Comparison of ENCODE assay signal across 19 mouse cellular contexts in genomic region chr10:25742678-25743077, GRCm38 (mm10).
DNase-seq lines count a peak whose midpoint lies in the region; ATAC-seq lines count a peak whose summit lies in the region.
"Had no signal": no experiment of that assay in that cellular context is flagged by ENCODE, and none has a peak within 500 bp of the region (broad histone marks: within the 10 kb centered on the region; RNA-seq: fewer than 3 reads in every experiment).

No protein-coding gene starts in this region.

- DNase-seq in forebrain, embryonic 10.5 days (ENCODE audit: extremely low spot score, low spot score) = no peak
- peak; percentile 22 for DNase-seq in right cerebral cortex, adult 18-20 months
- DNase-seq in right cerebral cortex, postnatal 4 days = no peak
- peak; percentile 10 to 19 for DNase-seq in layer of hippocampus, postnatal 36 days
- DNase-seq in telencephalon, adult 2 months (ENCODE audit: low read depth, low spot score) = peak; percentile 67
- DNase-seq in heart, adult 9 months (ENCODE audit: low spot score in 2 of 2) = no peak
- DNase-seq: adrenal gland, adult 8-10 months; gastrocnemius, postnatal 25 days; heart, postnatal 4 days; kidney, postnatal 14 days; liver, embryonic 13.5 days; lung, postnatal 10 days; thymus, adult 2 months had no signal

- H3K27me3 ChIP-seq in forebrain, embryonic 15.5 days = no peaks in the 10 kb centered on the region
- no peaks in the 10 kb centered on the region for H3K27me3 ChIP-seq in forebrain, embryonic 10.5 days (ENCODE audit: poor library complexity, severe bottlenecking)
- H3K27me3 ChIP-seq in neural tube, embryonic 15.5 days (replicated peaks) = no peaks in the 10 kb centered on the region
- H3K27me3 ChIP-seq: liver, embryonic 13.5 days had no signal

- no peaks in the 10 kb centered on the region for H3K4me1 ChIP-seq in forebrain, embryonic 15.5 days
- H3K4me1 ChIP-seq in forebrain, embryonic 10.5 days = peaks cover 5% of the 10 kb centered on the region
- no peaks in the 10 kb centered on the region for H3K4me1 ChIP-seq in neural tube, embryonic 15.5 days
- H3K4me1 ChIP-seq: limb, embryonic 10.5 days; liver, embryonic 13.5 days had no signal

- 58% methylated on average over 3 of the region's 3 CpGs for WGBS in forebrain, embryonic 15.5 days
- WGBS in forebrain, embryonic 10.5 days = 87% methylated on average over 3 of the region's 3 CpGs
- WGBS in neural tube, embryonic 15.5 days = 80% methylated on average over 3 of the region's 3 CpGs

- no peak overlapping the region for H3K4me3 ChIP-seq in forebrain, embryonic 15.5 days
- H3K4me3 ChIP-seq in forebrain, embryonic 10.5 days = no peak overlapping the region
- H3K4me3 ChIP-seq in neural tube, embryonic 15.5 days (replicated peaks) = no peak overlapping the region
- H3K4me3 ChIP-seq: erythroblast, embryonic 14.5 days; limb, embryonic 10.5 days; liver, embryonic 13.5 days had no signal

- H3K36me3 ChIP-seq in forebrain, embryonic 15.5 days = no peaks in the 10 kb centered on the region
- no peaks in the 10 kb centered on the region for H3K36me3 ChIP-seq in forebrain, embryonic 10.5 days (replicated peaks)
- H3K36me3 ChIP-seq in neural tube, embryonic 15.5 days = no peaks in the 10 kb centered on the region
- H3K36me3 ChIP-seq: limb, embryonic 10.5 days; liver, embryonic 13.5 days had no signal

- no peak overlapping the region for H3K27ac ChIP-seq in forebrain, embryonic 15.5 days (replicated peaks)
- H3K27ac ChIP-seq in forebrain, embryonic 10.5 days = no peak overlapping the region
- no peak overlapping the region for H3K27ac ChIP-seq in neural tube, embryonic 15.5 days (replicated peaks)
- H3K27ac ChIP-seq: limb, embryonic 10.5 days; liver, embryonic 13.5 days had no signal

- no peak overlapping the region for H3K4me2 ChIP-seq in forebrain, embryonic 15.5 days (replicated peaks)
- H3K4me2 ChIP-seq in neural tube, embryonic 15.5 days = no peak overlapping the region
- H3K4me2 ChIP-seq: heart, embryonic 11.5 days; liver, embryonic 13.5 days had no signal

- H3K9me3 ChIP-seq in forebrain, embryonic 15.5 days = no peaks in the 10 kb centered on the region
- no peaks in the 10 kb centered on the region for H3K9me3 ChIP-seq in forebrain, embryonic 10.5 days
- H3K9me3 ChIP-seq in neural tube, embryonic 15.5 days (replicated peaks) = no peaks in the 10 kb centered on the region
- H3K9me3 ChIP-seq: limb, embryonic 10.5 days; liver, embryonic 13.5 days had no signal

- H3K9ac ChIP-seq in forebrain, embryonic 15.5 days (replicated peaks) = no peak overlapping the region
- H3K9ac ChIP-seq in neural tube, embryonic 15.5 days (replicated peaks) = no peak overlapping the region
- H3K9ac ChIP-seq: liver, embryonic 13.5 days had no signal

- ATAC-seq in forebrain, embryonic 15.5 days (replicated peaks) = peak; percentile 64; the same call in 1 of the 2 replicates
- ATAC-seq in neural tube, embryonic 15.5 days (ENCODE audit: low FRiP score) = no peak
- ATAC-seq: intestine, postnatal 0 days had no signal

Comparison
In these comparisons a context has a peak if more than half of its experiments do, and no peak if none do; other contexts are left out.
1. DNase-seq: peak in right cerebral cortex, adult 18-20 months (single experiment), layer of hippocampus, postnatal 36 days (2 of 2) and telencephalon, adult 2 months (single experiment); none in forebrain, embryonic 10.5 days (single experiment), right cerebral cortex, postnatal 4 days (single experiment) and heart, adult 9 months (0 of 2).